Mouse (Mus musculus) heart, embryonic 13.5 days (tissue): ENCODE data around the gene Iqgap2. TPM values are rescaled to one million over a fixed set of nuclear protein-coding genes. Genes with fewer than 3 reads are reported as not detected.

ENCODE experiments used
- ATAC-seq: fragments of 200-750 bp; cut with Nextera tagmentation; 2 replicates; pipeline ENCODE4 v1.8.0; 2017; ENCODE audit warnings: moderate TSS enrichment; ENCODE audit not compliant: insufficient number of reproducible peaks, low FRiP score, low TSS enrichment; ENCODE audit errors: extremely low read depth
- H3K27ac ChIP-seq: fragments of 300-500 bp; sonication (generic); replicated peaks from 2 replicates; pipeline ENCODE4 v1.5.1; 2015; ENCODE audit warnings: moderate library complexity, mild to moderate bottlenecking, inconsistent platforms
- H3K27me3 ChIP-seq: fragments of 300-500 bp; sonication (generic); replicated peaks from 2 replicates; pipeline ENCODE4 v1.6.1; 2015; ENCODE audit warnings: mild to moderate bottlenecking, inconsistent platforms
- H3K36me3 ChIP-seq: fragments of 300-500 bp; sonication (generic); 2 replicates; pipeline ENCODE4 v1.6.1; 2015; ENCODE audit warnings: mild to moderate bottlenecking, inconsistent platforms
- H3K4me1 ChIP-seq: fragments of 300-500 bp; sonication (generic); 2 replicates; pipeline ENCODE4 v1.6.1; 2015; ENCODE audit warnings: inconsistent platforms
- H3K4me2 ChIP-seq: fragments of 300-500 bp; sonication (generic); 2 replicates; pipeline ENCODE4 v1.6.1; 2015; ENCODE audit warnings: inconsistent platforms, mild to moderate bottlenecking, moderate library complexity
- H3K4me3 ChIP-seq: fragments of 300-500 bp; sonication (generic); 2 replicates; pipeline ENCODE4 v1.5.1; 2015; ENCODE audit warnings: moderate library complexity, mild to moderate bottlenecking, inconsistent platforms
- H3K9ac ChIP-seq: fragments of 300-500 bp; sonication (generic); 2 replicates; pipeline ENCODE4 v1.6.1; 2015; ENCODE audit warnings: inconsistent platforms, mild to moderate bottlenecking, moderate library complexity
- H3K9me3 ChIP-seq: fragments of 300-500 bp; sonication (generic); 2 replicates; pipeline ENCODE4 v1.6.1; 2016; ENCODE audit warnings: inconsistent platforms
- WGBS: fragments of 180-500 bp; shearing (Covaris S2); methylation state at CpG from one replicate; pipeline ENCODE4 v1.1.7; 2015; ENCODE audit warnings: mixed read lengths; 5-methylcytosine and 5-hydroxymethylcytosine counted together
- polyA plus RNA-seq: library from polyadenylated mRNA; unstranded; fragments of >200 nt; fragmentation: Nextera tagmentation; extraction: Ambion mirVana; gene quantifications from 2 replicates; pipeline ENCODE4 v1.2.1, GENCODE M21; 2015

Gene Iqgap2
- polyA plus RNA-seq, 1 experiment from 2014 or later = 3.6 TPM

GRCm38 (mm10) chr13:95826178-95826577 lies 65.5 kb downstream of the Iqgap2 start:
- no peaks in the 10 kb centered on the region for H3K36me3 ChIP-seq

GRCm38 (mm10) chr13:95822918-95823317 lies 68.8 kb downstream of the Iqgap2 start:
- Histone ChIP-seq H3K4me2 (no peak overlapping the region), H3K27me3 (no peaks in the 10 kb centered on the region), H3K36me3 (no peaks in the 10 kb centered on the region), H3K4me1 (peaks cover 16% of the 10 kb centered on the region), H3K9me3 (0 out of 2 replicates have a peak, but pooled peaks cover 3% of the 10 kb centered on the region), H3K4me3 (no peak overlapping the region), H3K9ac (no peak overlapping the region), H3K27ac (no peak overlapping the region)
- WGBS = 86% methylated on average over 6 of the region's 6 CpGs
- no peak for ATAC-seq

More at GRCm38 (mm10) chr13:95826178-95826577, 65.5 kb downstream of the Iqgap2 start:
- Histone ChIP-seq H3K4me1 (peaks cover 16% of the 10 kb centered on the region), H3K27me3 (no peaks in the 10 kb centered on the region), H3K27ac (no peak overlapping the region), H3K9ac (no peak overlapping the region), H3K9me3 (0 out of 2 replicates have a peak, but pooled peaks cover 3% of the 10 kb centered on the region), H3K4me3 (no peak overlapping the region), H3K4me2 (no peak overlapping the region)
- no peak for ATAC-seq
- 72% methylated on average over 6 of the region's 6 CpGs for WGBS

- Histone ChIP-seq H3K4me3 (no peak overlapping the region), H3K9ac (no peak overlapping the region), H3K4me2 (no peak overlapping the region), H3K36me3 (no peaks in the 10 kb centered on the region), H3K27ac (no peak overlapping the region), H3K4me1 (no peaks in the 10 kb centered on the region), H3K27me3 (no peaks in the 10 kb centered on the region), H3K9me3 (0 out of 2 replicates have a peak, but pooled peaks cover 2% of the 10 kb centered on the region)
- WGBS = 80% methylated on average over 9 of the region's 9 CpGs
- ATAC-seq = no peak
These were observed 71.7 kb downstream of the Iqgap2 start for GRCm38 (mm10) chr13:95820071-95820470.

GRCm38 (mm10) chr13:95818941-95819340 lies 72.8 kb downstream of the Iqgap2 start:
- WGBS = 86% methylated on average over 4 of the region's 4 CpGs
- no peak overlapping the region for H3K9ac ChIP-seq

GRCm38 (mm10) chr13:95813643-95814042 lies 78.1 kb downstream of the Iqgap2 start:
- WGBS = 79% methylated on average over 3 of the region's 3 CpGs
- ATAC-seq = no peak
- Histone ChIP-seq H3K4me1 (no peaks in the 10 kb centered on the region), H3K4me2 (no peak overlapping the region), H3K27ac (no peak overlapping the region), H3K9me3 (no peaks in the 10 kb centered on the region), H3K4me3 (no peak overlapping the region), H3K36me3 (no peaks in the 10 kb centered on the region), H3K27me3 (no peaks in the 10 kb centered on the region), H3K9ac (no peak overlapping the region)

More at GRCm38 (mm10) chr13:95818941-95819340, 72.8 kb downstream of the Iqgap2 start:
- no peak for ATAC-seq
- Histone ChIP-seq H3K27me3 (no peaks in the 10 kb centered on the region), H3K4me3 (no peak overlapping the region), H3K4me2 (no peak overlapping the region), H3K4me1 (no peaks in the 10 kb centered on the region), H3K36me3 (no peaks in the 10 kb centered on the region), H3K27ac (no peak overlapping the region), H3K9me3 (no peaks in the 10 kb centered on the region)

GRCm38 (mm10) chr13:95810796-95811195 lies 80.9 kb downstream of the Iqgap2 start:
- Histone ChIP-seq H3K27me3 (no peaks in the 10 kb centered on the region), H3K4me3 (no peak overlapping the region), H3K9me3 (no peaks in the 10 kb centered on the region), H3K4me2 (no peak overlapping the region), H3K27ac (no peak overlapping the region), H3K9ac (no peak overlapping the region), H3K4me1 (peaks cover 7% of the 10 kb centered on the region), H3K36me3 (no peaks in the 10 kb centered on the region)
- WGBS = 54% methylated on average over 2 of the region's 2 CpGs
- no peak for ATAC-seq

- Histone ChIP-seq H3K4me1 (peaks cover 22% of the 10 kb centered on the region), H3K4me3 (no peak overlapping the region), H3K9ac (no peak overlapping the region), H3K27ac (no peak overlapping the region), H3K9me3 (no peaks in the 10 kb centered on the region), H3K27me3 (no peaks in the 10 kb centered on the region), H3K4me2 (no peak overlapping the region), H3K36me3 (no peaks in the 10 kb centered on the region)
- no peak for ATAC-seq
- 44% methylated on average over 5 of the region's 5 CpGs for WGBS
These were observed 84.5 kb downstream of the Iqgap2 start for GRCm38 (mm10) chr13:95807106-95807750.

- no peak overlapping the region for H3K27ac ChIP-seq
- ATAC-seq = no peak
- no peaks in the 10 kb centered on the region for H3K27me3 ChIP-seq
- WGBS = 33% methylated on average over 13 of the region's 13 CpGs
- H3K36me3 ChIP-seq = no peaks in the 10 kb centered on the region
- peaks cover 33% of the 10 kb centered on the region for H3K4me1 ChIP-seq
- no peak overlapping the region for H3K4me3 ChIP-seq
- H3K9me3 ChIP-seq = no peaks in the 10 kb centered on the region
- peak overlapping the region; percentile 24; the same call in 1 of the 2 replicates for H3K4me2 ChIP-seq
- H3K9ac ChIP-seq = no peak overlapping the region
These were observed 86.1 kb downstream of the Iqgap2 start for GRCm38 (mm10) chr13:95805469-95806166.

GRCm38 (mm10) chr13:95804113-95804512 lies 87.6 kb downstream of the Iqgap2 start:
- 34% methylated on average over 6 of the region's 6 CpGs for WGBS
- no peaks in the 10 kb centered on the region for H3K9me3 ChIP-seq
- H3K27me3 ChIP-seq = no peaks in the 10 kb centered on the region
- peaks cover 38% of the 10 kb centered on the region for H3K4me1 ChIP-seq
- no peak overlapping the region for H3K4me3 ChIP-seq
- no peaks in the 10 kb centered on the region for H3K36me3 ChIP-seq
- no peak overlapping the region for H3K9ac ChIP-seq
- no peak overlapping the region for H3K4me2 ChIP-seq
- H3K27ac ChIP-seq = no peak overlapping the region
- ATAC-seq = no peak

- WGBS = 48% methylated on average over 9 of the region's 9 CpGs
- ATAC-seq = no peak
- peaks cover 44% of the 10 kb centered on the region for H3K4me1 ChIP-seq
These were observed 90.8 kb downstream of the Iqgap2 start for GRCm38 (mm10) chr13:95800925-95801324.

GRCm38 (mm10) chr13:95799322-95799721 lies 92.4 kb downstream of the Iqgap2 start:
- no peaks in the 10 kb centered on the region for H3K9me3 ChIP-seq
- no peak overlapping the region for H3K4me2 ChIP-seq
- no peak overlapping the region for H3K4me3 ChIP-seq
- H3K27ac ChIP-seq = no peak overlapping the region
- peaks cover 33% of the 10 kb centered on the region for H3K4me1 ChIP-seq
- WGBS = 73% methylated on average over 4 of the region's 4 CpGs
- no peaks in the 10 kb centered on the region for H3K36me3 ChIP-seq
- no peak for ATAC-seq
- H3K9ac ChIP-seq = no peak overlapping the region
- no peaks in the 10 kb centered on the region for H3K27me3 ChIP-seq

More at GRCm38 (mm10) chr13:95800925-95801324, 90.8 kb downstream of the Iqgap2 start:
- no peak overlapping the region for H3K4me3 ChIP-seq
- H3K27ac ChIP-seq = no peak overlapping the region
- H3K4me2 ChIP-seq = no peak overlapping the region
- no peak overlapping the region for H3K9ac ChIP-seq
- no peaks in the 10 kb centered on the region for H3K9me3 ChIP-seq
- no peaks in the 10 kb centered on the region for H3K36me3 ChIP-seq
- no peaks in the 10 kb centered on the region for H3K27me3 ChIP-seq
